Mouse (Mus musculus): ENCODE measurements around the gene Fgfr1op2. TPM values are rescaled to one million over a fixed set of nuclear protein-coding genes. Genes with fewer than 3 reads are reported as not detected.

Fgfr1op2 gene
- polyA plus RNA-seq, 1 experiment, result 101 TPM

DNA sequence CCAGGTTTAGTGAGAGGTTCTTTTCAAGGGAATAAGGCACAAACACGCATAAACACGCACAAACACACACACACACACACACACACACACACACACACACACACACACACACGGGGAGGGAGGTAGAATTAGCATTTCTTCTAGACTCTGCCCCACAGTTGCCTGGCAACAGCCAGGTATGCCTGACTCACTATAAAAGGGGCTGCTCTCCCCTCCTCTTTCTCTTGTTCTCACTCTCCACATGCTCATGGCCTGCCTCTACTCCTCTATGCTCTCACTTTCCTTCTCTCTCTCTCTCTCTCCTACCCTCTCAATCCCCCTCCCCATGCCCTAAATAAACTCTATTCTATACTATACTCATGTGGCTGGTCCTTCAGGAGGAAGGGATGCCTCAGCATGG, 51.1 kb downstream of the Fgfr1op2 start:
- TF ChIP-seq CTCF (IDR thresholded peaks at IDR 0.05; ENCODE audit: borderline replicate concordance, insufficient read depth, low read length), result no peak
- no peak for TF ChIP-seq POLR2A (IDR thresholded peaks at IDR 0.05; ENCODE audit: low read depth, low read length)
- peaks cover 2% of the 10 kb centered on the region; the same call in 1 of the 2 replicates for H3K4me1 ChIP-seq (ENCODE audit: control insufficient read depth, insufficient read depth, low read length)
- H3K4me3 ChIP-seq (ENCODE audit: insufficient read depth, low read length), result no peak overlapping the region

GRCm38 (mm10) chr6:146629781-146630756, 53.1 kb downstream of the Fgfr1op2 start:
- Histone ChIP-seq H3K4me3 (ENCODE audit: insufficient read depth, low read length) (no peak overlapping the region), H3K27ac (ENCODE audit: insufficient read depth, low read length) (no peak overlapping the region), H3K4me1 (ENCODE audit: control insufficient read depth, insufficient read depth, low read length) (peaks cover 3% of the 10 kb centered on the region; the same call in 1 of the 2 replicates)
- TF ChIP-seq CTCF (IDR thresholded peaks at IDR 0.05; ENCODE audit: borderline replicate concordance, insufficient read depth, low read length) (no peak), POLR2A (IDR thresholded peaks at IDR 0.05; ENCODE audit: low read depth, low read length) (no peak)

More for the DNA sequence above, 51.1 kb downstream of the Fgfr1op2 start:
- H3K27ac ChIP-seq (ENCODE audit: insufficient read depth, low read length), result no peak overlapping the region

DNA sequence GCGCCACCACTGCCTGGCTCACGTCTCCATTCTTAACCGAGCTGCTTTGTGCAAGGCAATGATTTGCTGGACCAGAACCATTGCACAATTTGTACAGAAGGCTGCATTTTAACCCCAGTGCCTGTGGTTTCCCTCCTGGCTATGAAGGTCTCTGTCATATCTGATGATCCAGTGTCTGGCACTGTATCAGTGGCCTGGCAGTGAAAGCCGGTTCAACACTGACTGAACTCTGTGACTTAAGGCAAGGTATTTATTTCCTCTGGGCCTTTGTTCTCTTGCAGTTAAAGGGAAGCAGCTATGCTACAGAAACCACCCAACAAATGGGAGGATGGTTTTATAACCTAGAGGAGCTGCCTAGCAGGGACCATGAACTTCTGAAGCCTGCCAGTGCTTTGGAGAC, 54.0 kb downstream of the Fgfr1op2 start:
- TF ChIP-seq POLR2A (IDR thresholded peaks at IDR 0.05; ENCODE audit: low read depth, low read length) (no peak), CTCF (IDR thresholded peaks at IDR 0.05; ENCODE audit: borderline replicate concordance, insufficient read depth, low read length) (no peak)
- Histone ChIP-seq H3K27ac (ENCODE audit: insufficient read depth, low read length) (no peak overlapping the region), H3K4me3 (ENCODE audit: insufficient read depth, low read length) (no peak overlapping the region), H3K4me1 (ENCODE audit: control insufficient read depth, insufficient read depth, low read length) (peaks cover 3% of the 10 kb centered on the region; the same call in 1 of the 2 replicates)

DNA sequence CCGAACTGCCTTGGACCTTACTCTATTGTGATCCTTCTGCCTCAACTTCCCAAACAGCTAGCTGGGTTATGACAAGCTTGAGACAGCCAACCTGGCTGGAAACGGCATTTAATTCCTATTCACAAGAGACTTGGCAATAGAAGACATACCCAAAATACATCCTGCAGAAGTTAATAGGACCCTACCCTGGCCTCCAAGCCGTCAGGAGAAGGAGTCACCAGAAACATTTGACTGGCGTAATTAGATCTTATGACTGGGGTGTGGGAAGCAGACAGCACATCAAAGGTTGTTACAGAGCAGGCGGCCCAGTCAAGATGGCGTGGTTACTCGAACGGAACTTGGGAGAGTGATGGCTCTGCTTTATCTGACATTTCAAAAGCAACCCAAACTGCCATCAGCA, 54.8 kb downstream of the Fgfr1op2 start:
- Histone ChIP-seq H3K4me1 (ENCODE audit: control insufficient read depth, insufficient read depth, low read length) (peaks cover 3% of the 10 kb centered on the region; the same call in 1 of the 2 replicates), H3K27ac (ENCODE audit: insufficient read depth, low read length) (no peak overlapping the region), H3K4me3 (ENCODE audit: insufficient read depth, low read length) (no peak overlapping the region)
- no peak for TF ChIP-seq POLR2A (IDR thresholded peaks at IDR 0.05; ENCODE audit: low read depth, low read length)
- no peak for TF ChIP-seq CTCF (IDR thresholded peaks at IDR 0.05; ENCODE audit: borderline replicate concordance, insufficient read depth, low read length)

DNA sequence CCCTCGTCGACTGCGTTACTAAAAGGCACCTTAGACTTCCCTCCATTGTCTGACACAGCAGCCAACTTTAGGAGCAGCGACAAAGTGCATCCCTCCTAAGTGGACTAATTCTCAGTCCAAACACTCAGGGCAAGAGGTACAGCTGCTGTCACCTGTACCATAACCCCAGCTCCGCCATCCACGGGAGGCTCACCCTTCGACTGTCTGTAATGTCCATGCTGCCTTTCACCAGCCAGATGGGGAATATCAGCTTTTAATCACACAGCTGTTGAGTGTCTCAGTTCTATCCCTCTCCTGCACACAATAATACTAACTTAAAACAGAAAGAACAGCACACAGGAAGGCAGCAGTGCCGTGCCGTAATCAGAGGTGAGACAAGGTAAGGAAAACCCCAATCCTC, 55.4 kb downstream of the Fgfr1op2 start:
- Histone ChIP-seq H3K4me1 (ENCODE audit: control insufficient read depth, insufficient read depth, low read length) (peaks cover 3% of the 10 kb centered on the region; the same call in 1 of the 2 replicates), H3K27ac (ENCODE audit: insufficient read depth, low read length) (no peak overlapping the region)
- TF ChIP-seq POLR2A (IDR thresholded peaks at IDR 0.05; ENCODE audit: low read depth, low read length) (no peak), CTCF (IDR thresholded peaks at IDR 0.05; ENCODE audit: borderline replicate concordance, insufficient read depth, low read length) (no peak)

GRCm38 (mm10) chr6:146633097-146633496, 56.1 kb downstream of the Fgfr1op2 start:
- Histone ChIP-seq H3K4me3 (ENCODE audit: insufficient read depth, low read length) (no peak overlapping the region), H3K4me1 (ENCODE audit: control insufficient read depth, insufficient read depth, low read length) (peaks cover 3% of the 10 kb centered on the region; the same call in 1 of the 2 replicates), H3K27ac (ENCODE audit: insufficient read depth, low read length) (no peak overlapping the region)
- TF ChIP-seq CTCF (IDR thresholded peaks at IDR 0.05; ENCODE audit: borderline replicate concordance, insufficient read depth, low read length) (no peak), POLR2A (IDR thresholded peaks at IDR 0.05; ENCODE audit: low read depth, low read length) (no peak)

More for the DNA sequence above, 55.4 kb downstream of the Fgfr1op2 start:
- H3K4me3 ChIP-seq (ENCODE audit: insufficient read depth, low read length), result no peak overlapping the region

DNA sequence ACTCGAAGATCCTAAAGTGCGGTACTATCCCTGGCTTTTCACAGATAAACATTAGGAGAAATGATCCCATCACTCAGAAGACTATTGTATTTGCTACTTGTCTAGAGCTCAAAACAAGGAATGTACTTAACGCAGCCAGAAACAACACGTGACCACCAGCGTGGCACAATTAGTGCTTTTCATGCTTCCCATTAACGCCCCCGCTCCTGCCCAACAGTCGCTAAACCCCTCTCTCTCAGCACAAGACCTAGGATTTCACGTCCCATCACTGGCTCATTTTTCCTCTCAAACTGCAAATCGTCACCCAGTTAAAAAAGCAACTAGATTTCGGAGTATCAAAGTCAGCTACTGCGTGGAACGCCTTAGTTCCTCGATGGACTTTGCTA, 56.6 kb downstream of the Fgfr1op2 start:
- H3K4me3 ChIP-seq (ENCODE audit: insufficient read depth, low read length), result peak overlapping the region; percentile 58
- TF ChIP-seq CTCF (IDR thresholded peaks at IDR 0.05; ENCODE audit: borderline replicate concordance, insufficient read depth, low read length), result no peak
- no peak for TF ChIP-seq POLR2A (IDR thresholded peaks at IDR 0.05; ENCODE audit: low read depth, low read length)
- peaks cover 3% of the 10 kb centered on the region; the same call in 1 of the 2 replicates for H3K4me1 ChIP-seq (ENCODE audit: control insufficient read depth, insufficient read depth, low read length)
- peak overlapping the region; percentile 10 for H3K27ac ChIP-seq (ENCODE audit: insufficient read depth, low read length)

DNA sequence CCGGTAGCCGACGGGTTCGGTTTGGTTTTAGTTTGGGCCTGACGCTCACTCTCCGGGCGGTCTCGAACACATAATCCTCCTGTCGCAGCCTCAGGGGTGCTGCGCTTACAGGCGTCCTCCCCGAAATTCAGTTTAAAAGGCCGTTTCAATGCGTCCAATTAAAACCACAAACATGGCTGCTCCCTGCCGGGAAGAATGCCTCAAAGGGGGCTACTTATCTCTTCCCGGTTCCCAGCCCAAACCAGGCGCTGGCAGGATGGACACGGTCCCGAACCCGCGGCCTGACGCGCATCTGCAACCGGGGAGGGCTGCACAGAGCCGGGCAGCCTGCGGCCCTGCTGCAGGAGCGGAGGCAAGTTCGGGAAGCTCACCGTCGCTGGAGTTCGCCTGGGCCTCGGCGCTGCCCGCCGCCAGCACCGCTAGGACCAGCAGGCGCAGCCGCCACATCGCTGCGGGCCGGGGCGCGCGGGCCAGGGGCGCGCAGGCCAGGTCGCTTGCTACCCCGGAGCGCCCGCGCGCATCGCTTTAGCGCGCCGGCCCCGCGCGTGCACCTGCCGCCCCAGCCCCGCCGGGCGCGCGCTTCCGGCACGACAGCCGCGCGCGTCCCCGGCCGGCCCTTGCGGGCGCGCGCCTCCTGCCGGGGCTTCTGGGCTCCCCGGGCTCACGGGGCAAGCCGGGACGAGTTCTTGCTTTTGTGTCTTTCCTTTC, 57.2 kb downstream of the Fgfr1op2 start:
- Histone ChIP-seq H3K4me1 (ENCODE audit: control insufficient read depth, insufficient read depth, low read length) (peaks cover 3% of the 10 kb centered on the region; the same call in 1 of the 2 replicates), H3K27ac (ENCODE audit: insufficient read depth, low read length) (peak overlapping the region; percentile 10), H3K4me3 (ENCODE audit: insufficient read depth, low read length) (peak overlapping the region; percentile 58)
- no peak for TF ChIP-seq CTCF (IDR thresholded peaks at IDR 0.05; ENCODE audit: borderline replicate concordance, insufficient read depth, low read length)
- peak; percentile 59 for TF ChIP-seq POLR2A (IDR thresholded peaks at IDR 0.05; ENCODE audit: low read depth, low read length)

GRCm38 (mm10) chr6:146634759-146635606, 58.0 kb downstream of the Fgfr1op2 start:
- no peak overlapping the region for H3K4me3 ChIP-seq (ENCODE audit: insufficient read depth, low read length)
- TF ChIP-seq CTCF (IDR thresholded peaks at IDR 0.05; ENCODE audit: borderline replicate concordance, insufficient read depth, low read length), result no peak
- TF ChIP-seq POLR2A (IDR thresholded peaks at IDR 0.05; ENCODE audit: low read depth, low read length), result no peak

More at GRCm38 (mm10) chr6:146634759-146635606, 58.0 kb downstream of the Fgfr1op2 start:
- Histone ChIP-seq H3K4me1 (ENCODE audit: control insufficient read depth, insufficient read depth, low read length) (peaks cover 3% of the 10 kb centered on the region; the same call in 1 of the 2 replicates), H3K27ac (ENCODE audit: insufficient read depth, low read length) (no peak overlapping the region)
